Mouse (Mus musculus) MEL (cell line): ENCODE results near the gene Gm5127.

ENCODE experiments used
- CTCF ChIP-seq, 3 experiments: IDR thresholded peaks in 2 of 3; conservative IDR thresholded peaks in 1 of 3; 2 replicates each; pipeline ENCODE4 v1.5.1; 2011 to 2012; ENCODE audit warnings: low read length in 3 of 3, low read depth in 2 of 3, mild to moderate bottlenecking in 2 of 3, improper control_type of control experiment in 1 of 3, inconsistent platforms in 1 of 3, mixed read lengths in 1 of 3, moderate library complexity in 1 of 3; ENCODE audit not compliant: control insufficient read depth in 1 of 3, insufficient read depth in 1 of 3, poor library complexity in 1 of 3, severe bottlenecking in 1 of 3
- E2F4 ChIP-seq: IDR thresholded peaks from 2 replicates; pipeline ENCODE4 v1.6.1; 2011; ENCODE audit warnings: low read depth, low read length, improper control_type of control experiment, borderline replicate concordance
- NELFE ChIP-seq: IDR thresholded peaks from 2 replicates; pipeline ENCODE4 v1.6.1; 2011; ENCODE audit warnings: low read depth, low read length, improper control_type of control experiment
- POLR2A ChIP-seq, 2 experiments: IDR thresholded peaks; 2 replicates each; pipeline ENCODE4 v1.6.1; 2011 to 2012; ENCODE audit warnings: low read length in 2 of 2, mild to moderate bottlenecking in 2 of 2, control low read depth in 1 of 2, improper control_type of control experiment in 1 of 2, low read depth in 1 of 2, moderate library complexity in 1 of 2; ENCODE audit not compliant: control insufficient read depth in 1 of 2, insufficient read depth in 1 of 2, poor library complexity in 1 of 2

DNA sequence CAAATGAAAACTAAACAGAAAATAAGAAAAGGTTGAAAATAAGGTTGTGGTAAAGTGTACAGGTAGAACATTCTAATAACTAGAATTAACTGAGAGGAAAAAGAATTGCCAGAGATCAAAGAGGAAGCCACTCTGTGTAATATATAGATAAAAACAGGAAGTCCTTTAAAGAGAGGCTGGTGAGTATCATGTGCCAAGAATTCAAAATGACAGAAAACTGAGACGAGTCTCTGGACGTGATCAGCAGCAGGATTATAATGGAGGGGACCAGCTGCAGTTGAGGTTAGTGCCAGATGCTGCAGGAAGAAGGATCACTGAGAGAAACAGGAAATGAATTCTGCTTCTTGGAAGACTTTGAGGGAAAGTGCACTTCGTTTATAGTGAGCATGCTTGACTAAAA is 40.7 kb downstream of the Gm5127 start:
- TF ChIP-seq POLR2A (IDR thresholded peaks at IDR 0.05; ENCODE audit: control insufficient read depth in 1 of 2, insufficient read depth in 1 of 2, low read depth in 1 of 2, low read length in 2 of 2, poor library complexity in 1 of 2): no peak
- TF ChIP-seq E2F4: no peak
- no peak for TF ChIP-seq CTCF (IDR thresholded peaks at IDR 0.05 in 2 of 3, conservative IDR thresholded peaks at IDR 0.05 in 1 of 3; ENCODE audit: control insufficient read depth in 1 of 3, insufficient read depth in 1 of 3, low read depth in 2 of 3, low read length in 3 of 3, poor library complexity in 1 of 3, severe bottlenecking in 1 of 3)
- no peak for TF ChIP-seq NELFE
